Mouse (Mus musculus) effector memory CD4-positive, alpha-beta T cell, adult 7 months (primary cell): Measurements from ENCODE around the gene Hdlbp. TPM values are rescaled to one million over a fixed set of nuclear protein-coding genes. Genes with fewer than 3 reads are reported as not detected.

Experiments
- polyA plus RNA-seq: library from polyadenylated mRNA; unstranded; fragments of 100-300 nt; shearing (Covaris generic); gene quantifications from one replicate; pipeline ENCODE4 v1.2.1, GENCODE M21; 2017

The Hdlbp gene
- polyA plus RNA-seq: 81.3 TPM

DNA sequence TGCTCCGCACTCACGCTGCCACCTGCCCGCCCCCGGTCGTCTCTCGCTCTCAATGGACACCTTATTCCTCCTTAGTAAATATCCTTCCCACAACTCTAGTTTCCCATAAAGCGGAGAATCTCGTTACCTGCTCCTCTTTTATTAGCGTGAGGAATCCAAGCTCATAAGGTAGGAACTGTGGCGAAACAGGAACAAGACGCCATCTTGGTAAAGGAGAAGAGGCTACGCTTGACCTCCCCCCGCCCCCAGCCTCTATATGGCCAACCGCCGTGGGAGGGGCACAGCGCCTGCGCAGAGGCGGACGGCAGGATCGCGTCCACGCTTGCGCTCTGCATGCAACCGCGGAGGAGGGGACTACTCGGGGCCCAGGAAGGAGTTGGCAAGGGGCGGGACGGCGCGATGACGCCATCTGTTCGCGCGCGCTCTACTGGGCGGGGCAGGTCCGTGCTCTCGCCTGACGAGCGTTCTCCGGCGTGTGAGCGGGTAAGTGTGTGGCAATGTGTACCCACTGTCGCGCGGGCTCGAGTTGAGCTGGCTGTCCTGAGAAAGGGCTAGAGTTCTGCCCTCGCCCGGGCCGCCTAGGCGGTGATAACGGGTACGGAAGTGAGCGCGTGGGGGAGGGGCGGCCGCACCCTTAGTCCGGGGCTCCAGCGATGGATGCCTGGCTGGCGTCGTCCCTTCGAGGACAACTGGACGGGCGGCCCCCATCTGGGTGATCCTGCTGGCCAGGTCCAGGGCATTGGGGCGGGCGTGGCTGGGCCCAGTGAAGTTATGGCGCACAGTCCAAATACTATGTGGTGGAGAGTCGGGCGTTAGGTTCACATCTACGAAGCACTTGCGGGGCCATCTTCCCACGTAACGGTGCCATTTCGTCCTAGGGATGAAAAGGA, at the start of gene Hdlbp:
Hdlbp (minus strand) TSS at position 230 of the 890 bp plus-strand sequence.

DNA sequence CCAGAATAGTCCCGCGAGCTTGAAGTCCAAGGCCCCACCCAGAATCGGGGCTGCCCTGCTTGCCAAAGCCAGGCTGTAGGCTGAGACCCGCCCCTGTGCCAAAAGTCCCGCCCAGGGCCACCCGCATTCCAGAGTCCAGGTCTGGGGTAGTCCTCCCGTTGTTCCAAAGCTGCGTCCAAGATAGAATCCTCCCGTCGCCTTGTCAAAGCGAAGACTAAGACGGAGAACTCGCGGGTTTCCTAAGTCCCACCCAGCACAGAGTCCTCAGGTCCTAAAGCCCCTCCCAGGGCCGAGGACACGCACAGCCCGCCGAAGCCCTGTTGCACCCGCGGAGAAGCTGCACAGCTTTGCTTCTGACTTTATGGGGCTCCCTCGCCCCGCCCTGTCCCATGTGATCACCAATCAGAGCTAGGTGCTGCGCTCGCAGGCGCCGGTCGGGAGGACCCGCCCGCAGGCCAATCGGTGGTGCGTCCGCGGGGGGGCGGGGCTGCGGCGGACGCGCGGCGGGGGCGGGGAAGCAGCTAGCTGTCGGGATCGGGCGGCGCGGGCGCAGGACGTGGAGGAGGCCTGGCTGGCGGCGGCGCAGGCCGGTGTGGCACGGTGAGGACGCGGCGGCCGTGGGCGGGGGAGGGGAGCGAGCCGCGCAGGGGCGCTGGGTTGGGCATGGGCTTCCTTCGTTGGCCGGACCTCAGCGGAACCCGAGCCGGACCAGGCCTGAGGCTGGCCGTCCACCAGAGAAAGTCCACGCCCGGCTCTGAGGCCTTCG, 33.2 kb upstream of the Hdlbp start, which contains the start of gene Farp2:
Farp2 (plus strand) TSS at position 495 of the 766 bp plus-strand sequence.

DNA sequence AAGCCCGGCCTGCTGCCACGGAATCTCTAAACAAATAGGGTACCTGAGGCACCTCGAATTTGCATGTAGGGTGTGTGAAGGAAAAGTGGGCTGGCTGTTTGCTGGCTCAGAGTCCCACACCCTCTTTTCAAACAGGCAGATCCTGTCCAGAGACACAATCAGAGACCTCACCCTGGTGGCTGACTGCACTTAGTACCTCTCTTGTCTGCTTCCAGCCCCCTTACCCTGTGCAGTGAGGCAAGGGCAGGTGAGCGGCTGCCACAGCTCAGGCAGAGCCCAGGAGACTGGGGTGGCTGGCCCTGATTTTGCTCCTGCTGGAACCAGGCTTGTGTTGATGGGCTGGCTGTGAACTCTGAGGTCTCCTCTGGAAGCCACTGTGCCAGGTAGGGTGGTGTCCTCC, 105.0 kb downstream of the Hdlbp start, which contains the start of gene Ano7:
Ano7 (plus strand) TSS at position 266 of the 400 bp plus-strand sequence.

Other genes starting within 250 kb of the Hdlbp start
- gene Sned1, start 243.0 kb downstream of the Hdlbp start, polyA plus RNA-seq: not detected
- 10.0 TPM for gene Mterf4, start 172.9 kb downstream of the Hdlbp start, polyA plus RNA-seq
- 42.4 TPM for gene Ppp1r7, start 136.0 kb downstream of the Hdlbp start, polyA plus RNA-seq
- gene Pask, start 135.3 kb downstream of the Hdlbp start, polyA plus RNA-seq: 0.28 TPM
- not detected for gene Ano7, start 104.9 kb downstream of the Hdlbp start, polyA plus RNA-seq
- 2.5 TPM for gene Farp2, start 33.3 kb upstream of the Hdlbp start, polyA plus RNA-seq
- gene Stk25, start 179.8 kb upstream of the Hdlbp start, polyA plus RNA-seq: 136 TPM
- 0.99 TPM for gene Bok, start 206.8 kb upstream of the Hdlbp start, polyA plus RNA-seq